Mouse (Mus musculus) G1E (cell line): ENCODE data around the gene Apbb2.

Experiments
- CTCF ChIP-seq: IDR thresholded peaks from 2 replicates; pipeline ENCODE4 v1.5.1; 2012; ENCODE audit warnings: low read depth, low read length, inconsistent platforms, mixed read lengths
- GATA1 ChIP-seq: IDR thresholded peaks from 2 replicates; pipeline ENCODE4 v1.6.1; 2012; ENCODE audit warnings: borderline replicate concordance, low read length, inconsistent platforms, mixed read lengths
- GATA2 ChIP-seq: IDR thresholded peaks from 2 replicates; pipeline ENCODE4 v1.6.1; 2012; ENCODE audit warnings: low read depth, low read length, inconsistent platforms, borderline replicate concordance
- POLR2AphosphoS5 ChIP-seq: IDR thresholded peaks from 2 replicates; pipeline ENCODE4 v1.6.1; 2012; ENCODE audit warnings: low read depth, low read length, inconsistent platforms; ENCODE audit not compliant: insufficient replicate concordance
- TAL1 ChIP-seq: conservative IDR thresholded peaks from 2 replicates; pipeline ENCODE4 v1.6.1; 2012; ENCODE audit warnings: low read depth, low read length, inconsistent platforms, mixed read lengths

DNA sequence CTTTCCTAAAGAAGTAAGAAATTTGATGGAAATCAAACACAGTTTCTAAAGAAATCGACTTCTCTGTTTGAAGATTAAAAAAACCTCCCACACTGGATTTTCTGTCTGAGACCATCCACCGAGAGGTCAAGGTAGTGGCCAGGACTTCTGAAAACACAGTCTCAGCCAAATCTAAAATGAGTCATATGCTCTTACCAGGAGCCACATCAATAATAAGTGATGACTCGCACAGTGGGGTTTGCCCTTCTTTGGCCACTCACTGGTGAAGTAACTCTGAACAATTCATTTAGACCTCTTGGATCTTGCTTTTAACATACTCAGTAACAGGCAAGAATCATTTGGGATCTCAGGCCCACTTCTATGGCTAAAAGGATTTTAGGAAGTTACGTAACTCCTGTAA is 23.6 kb upstream of the Apbb2 start:
- TF ChIP-seq CTCF, result no peak
- TF ChIP-seq POLR2AphosphoS5, result no peak
- no peak for TF ChIP-seq GATA1
- TF ChIP-seq TAL1, result no peak
- TF ChIP-seq GATA2, result no peak
